Mouse (Mus musculus): ENCODE measurements around the gene Trnau1ap. TPM values are rescaled to one million over a fixed set of nuclear protein-coding genes. Genes with fewer than 3 reads are reported as not detected.

Trnau1ap gene
- polyA plus RNA-seq, 1 experiment from 2014 or later, result 78.0 TPM

DNA sequence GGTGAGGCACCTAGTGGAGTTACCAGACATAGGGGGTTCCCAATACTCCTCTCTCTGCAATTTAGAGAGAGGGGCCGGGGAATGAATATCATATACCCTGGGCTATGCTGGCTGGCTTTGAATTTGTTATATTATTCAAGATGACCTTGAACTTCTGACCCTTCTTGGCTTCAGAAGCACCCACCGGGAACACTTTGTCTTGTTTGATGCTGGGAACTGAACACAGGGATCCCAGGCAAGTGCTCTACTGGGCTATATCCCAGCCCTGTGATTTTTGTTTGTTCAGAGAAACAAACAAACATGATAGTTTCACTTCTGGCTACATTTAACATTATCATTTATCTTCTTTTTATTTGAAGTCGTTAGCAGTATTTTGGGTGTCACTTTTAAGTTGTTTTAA, 26.1 kb upstream of the Trnau1ap start:
- Histone ChIP-seq H3K9ac (ENCODE audit: low read length) (no peak overlapping the region), H3K27me3 (ENCODE audit: control insufficient read depth, insufficient read depth, low read length) (no peaks in the 10 kb centered on the region), H3K27ac (ENCODE audit: low read depth, low read length) (no peak overlapping the region), H3K36me3 (ENCODE audit: control insufficient read depth, insufficient read depth, low read length) (peaks cover 15% of the 10 kb centered on the region), H3K4me1 (ENCODE audit: control insufficient read depth, insufficient read depth, low read length) (peaks cover 6% of the 10 kb centered on the region), H3K4me2 (no peak overlapping the region), H3K4me3 (ENCODE audit: low read depth, low read length) (no peak overlapping the region), H3K9me3 (ENCODE audit: control insufficient read depth, low read length) (no peaks in the 10 kb centered on the region)
- DNase-seq (ENCODE audit: low spot score, missing footprints) (no peak), ATAC-seq (ENCODE audit: low FRiP score) (no peak)
- 87% methylated on average over 3 of the region's 3 CpGs for WGBS

DNA sequence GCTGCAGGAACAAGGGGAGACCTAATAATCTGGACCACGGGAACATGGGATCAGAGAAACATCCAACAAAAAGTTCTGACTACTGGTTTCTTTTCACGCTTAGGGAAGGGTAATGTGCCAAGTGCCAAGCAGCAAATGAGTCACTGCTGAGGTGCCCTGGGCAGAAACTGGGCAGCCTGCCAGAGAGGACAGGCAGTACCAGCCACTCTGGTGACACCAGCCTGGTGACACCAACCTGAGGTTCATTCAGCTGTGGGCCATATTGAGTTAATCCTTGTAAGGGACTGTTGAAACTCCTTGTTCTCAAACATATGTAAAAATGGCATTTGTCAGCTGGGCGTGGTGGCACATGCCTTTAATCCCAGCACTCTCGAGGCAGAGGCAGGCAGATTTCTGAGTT, 25.2 kb upstream of the Trnau1ap start:
- H3K4me1 ChIP-seq (ENCODE audit: control insufficient read depth, insufficient read depth, low read length), result peaks cover 6% of the 10 kb centered on the region
- H3K27me3 ChIP-seq (ENCODE audit: control insufficient read depth, insufficient read depth, low read length), result no peaks in the 10 kb centered on the region
- H3K4me2 ChIP-seq, result no peak overlapping the region
- H3K4me3 ChIP-seq (ENCODE audit: low read depth, low read length), result no peak overlapping the region
- DNase-seq (ENCODE audit: low spot score, missing footprints) (no peak), ATAC-seq (ENCODE audit: low FRiP score) (no peak)
- no peak overlapping the region for H3K9ac ChIP-seq (ENCODE audit: low read length)
- H3K27ac ChIP-seq (ENCODE audit: low read depth, low read length), result no peak overlapping the region
- no peaks in the 10 kb centered on the region for H3K9me3 ChIP-seq (ENCODE audit: control insufficient read depth, low read length)
- peaks cover 10% of the 10 kb centered on the region for H3K36me3 ChIP-seq (ENCODE audit: control insufficient read depth, insufficient read depth, low read length)
- WGBS, result 92% methylated on average over 4 of the region's 4 CpGs

DNA sequence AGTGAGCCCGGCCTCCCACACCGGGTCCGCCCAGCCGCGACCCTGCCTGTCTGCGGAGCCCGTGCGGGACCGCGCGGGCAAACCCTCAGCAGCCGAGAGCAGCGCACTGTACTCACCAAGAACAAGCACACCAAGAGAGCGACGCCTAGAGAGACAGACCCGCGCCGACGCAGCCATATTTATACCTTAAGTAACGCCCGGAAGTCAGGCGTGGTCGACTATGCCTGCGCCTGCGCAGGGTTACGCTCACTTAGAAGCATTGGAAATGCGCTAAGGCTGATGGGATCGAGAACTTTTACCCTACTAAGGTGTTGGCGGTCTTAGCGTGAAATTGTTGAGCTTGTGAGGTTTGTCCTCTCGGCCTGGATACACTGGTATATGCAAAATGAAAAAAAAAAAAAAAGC, 24.1 kb upstream of the Trnau1ap start, which contains the start of gene Rcc1:
Rcc1 (minus strand) TSS at position 125 of the 405 bp plus-strand sequence.
- Histone ChIP-seq H3K4me3 (ENCODE audit: low read depth, low read length) (peak within 1 kb of the TSS; percentile 83), H3K9me3 (ENCODE audit: control insufficient read depth, low read length) (no peaks in the 10 kb centered on the region), H3K4me2 (peak within 1 kb of the TSS; percentile 84), H3K27ac (ENCODE audit: low read depth, low read length) (peak within 1 kb of the TSS; percentile 88), H3K27me3 (ENCODE audit: control insufficient read depth, insufficient read depth, low read length) (no peaks in the 10 kb centered on the region), H3K9ac (ENCODE audit: low read length) (peak within 1 kb of the TSS; percentile 89), H3K36me3 (ENCODE audit: control insufficient read depth, insufficient read depth, low read length) (peaks cover 7% of the 10 kb centered on the region), H3K4me1 (ENCODE audit: control insufficient read depth, insufficient read depth, low read length) (peaks cover 6% of the 10 kb centered on the region)
- under 1% methylated on average over 31 of the region's 31 CpGs for WGBS
- peak; percentile 98 for DNase-seq (ENCODE audit: low spot score, missing footprints)
- ATAC-seq (ENCODE audit: low FRiP score), result peak; percentile 90

DNA sequence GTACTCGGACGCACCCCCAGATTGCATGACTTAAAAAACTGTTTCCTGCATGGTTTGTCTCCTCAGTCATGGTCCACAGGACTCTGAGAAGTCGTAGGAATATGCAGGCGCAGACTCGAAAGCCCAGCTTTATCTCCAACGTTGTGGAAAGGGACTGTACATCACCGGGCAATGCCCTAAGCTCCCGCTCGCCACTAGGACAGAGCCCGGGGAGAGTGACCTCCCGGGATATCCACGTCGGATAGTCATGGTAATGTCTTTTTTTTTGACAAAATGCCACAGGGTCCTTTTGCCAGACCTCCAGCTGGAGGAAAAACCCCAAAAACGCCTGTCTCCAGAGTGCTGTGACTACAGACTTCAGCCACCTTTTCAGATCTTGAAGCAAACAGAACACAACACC, 23.4 kb upstream of the Trnau1ap start:
- H3K27ac ChIP-seq (ENCODE audit: low read depth, low read length), result peak overlapping the region; percentile 88
- DNase-seq (ENCODE audit: low spot score, missing footprints) (peak; percentile 92), ATAC-seq (ENCODE audit: low FRiP score) (no peak)
- peaks cover 7% of the 10 kb centered on the region for H3K4me1 ChIP-seq (ENCODE audit: control insufficient read depth, insufficient read depth, low read length)
- peak overlapping the region; percentile 83 for H3K4me3 ChIP-seq (ENCODE audit: low read depth, low read length)
- 0% methylated on average over 14 of the region's 14 CpGs for WGBS
- H3K9ac ChIP-seq (ENCODE audit: low read length), result peak overlapping the region; percentile 89
- H3K36me3 ChIP-seq (ENCODE audit: control insufficient read depth, insufficient read depth, low read length), result peaks cover 7% of the 10 kb centered on the region
- no peaks in the 10 kb centered on the region for H3K27me3 ChIP-seq (ENCODE audit: control insufficient read depth, insufficient read depth, low read length)
- no peaks in the 10 kb centered on the region for H3K9me3 ChIP-seq (ENCODE audit: control insufficient read depth, low read length)
- H3K4me2 ChIP-seq, result peak overlapping the region; percentile 84

DNA sequence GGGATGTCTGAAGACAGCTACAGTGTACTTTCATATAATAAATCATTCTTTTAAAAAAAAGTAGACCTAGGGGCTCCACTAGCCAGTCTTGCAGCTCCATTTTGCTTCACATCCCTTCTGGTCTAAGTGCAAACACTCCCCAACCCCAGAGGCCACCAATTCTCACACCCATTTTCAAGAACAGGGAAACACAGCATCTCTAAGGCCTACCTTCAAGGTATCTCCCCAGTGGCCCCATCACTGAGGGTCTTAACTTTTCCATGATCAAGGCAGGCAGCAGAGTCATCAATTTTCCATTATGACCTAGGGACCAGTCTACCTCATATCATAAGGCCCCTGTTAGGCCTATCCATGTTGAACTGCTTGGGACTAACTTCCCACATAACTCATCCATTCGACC, 22.1 kb upstream of the Trnau1ap start:
- WGBS, result 28% methylated on average over 1 of the region's 1 CpGs
- no peak overlapping the region for H3K4me3 ChIP-seq (ENCODE audit: low read depth, low read length)
- DNase-seq (ENCODE audit: low spot score, missing footprints) (peak; percentile 70), ATAC-seq (ENCODE audit: low FRiP score) (no peak)
- H3K9me3 ChIP-seq (ENCODE audit: control insufficient read depth, low read length), result no peaks in the 10 kb centered on the region
- H3K27ac ChIP-seq (ENCODE audit: low read depth, low read length), result no peak overlapping the region
- peaks cover 9% of the 10 kb centered on the region for H3K4me1 ChIP-seq (ENCODE audit: control insufficient read depth, insufficient read depth, low read length)
- H3K9ac ChIP-seq (ENCODE audit: low read length), result no peak overlapping the region
- no peak overlapping the region for H3K4me2 ChIP-seq
- H3K27me3 ChIP-seq (ENCODE audit: control insufficient read depth, insufficient read depth, low read length), result no peaks in the 10 kb centered on the region
- 0 out of 2 replicates have a peak, but pooled peaks cover 3% of the 10 kb centered on the region for H3K36me3 ChIP-seq (ENCODE audit: control insufficient read depth, insufficient read depth, low read length)

DNA sequence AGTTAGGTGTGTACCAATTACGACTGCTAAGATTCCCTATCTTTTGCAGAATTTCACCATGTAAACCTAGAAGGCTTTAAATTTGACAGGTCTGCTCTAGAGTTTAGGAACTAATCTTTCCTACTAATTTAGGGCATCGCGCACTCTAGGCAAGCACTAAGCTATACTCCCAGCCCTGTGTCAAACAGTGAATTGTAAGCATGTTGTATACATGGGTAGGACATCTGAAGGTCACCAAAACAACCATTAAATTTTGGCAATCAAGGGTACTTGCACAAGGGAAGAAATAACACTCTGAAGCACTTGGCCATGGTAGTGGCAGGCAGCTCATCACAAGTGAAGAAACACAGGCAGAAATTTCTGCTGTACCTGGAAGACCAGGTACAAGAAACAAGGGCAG, 21.5 kb upstream of the Trnau1ap start:
- no peak for ATAC-seq (ENCODE audit: low FRiP score)
- H3K4me1 ChIP-seq (ENCODE audit: control insufficient read depth, insufficient read depth, low read length), result peaks cover 9% of the 10 kb centered on the region
- no peaks in the 10 kb centered on the region for H3K9me3 ChIP-seq (ENCODE audit: control insufficient read depth, low read length)
- H3K27me3 ChIP-seq (ENCODE audit: control insufficient read depth, insufficient read depth, low read length), result no peaks in the 10 kb centered on the region
- no peak for DNase-seq (ENCODE audit: low spot score, missing footprints)
- 0 out of 2 replicates have a peak, but pooled peaks cover 3% of the 10 kb centered on the region for H3K36me3 ChIP-seq (ENCODE audit: control insufficient read depth, insufficient read depth, low read length)
- H3K4me3 ChIP-seq (ENCODE audit: low read depth, low read length), result no peak overlapping the region
- no peak overlapping the region for H3K4me2 ChIP-seq
- no peak overlapping the region for H3K9ac ChIP-seq (ENCODE audit: low read length)
- WGBS, result 63% methylated on average over 3 of the region's 3 CpGs
- H3K27ac ChIP-seq (ENCODE audit: low read depth, low read length), result no peak overlapping the region

DNA sequence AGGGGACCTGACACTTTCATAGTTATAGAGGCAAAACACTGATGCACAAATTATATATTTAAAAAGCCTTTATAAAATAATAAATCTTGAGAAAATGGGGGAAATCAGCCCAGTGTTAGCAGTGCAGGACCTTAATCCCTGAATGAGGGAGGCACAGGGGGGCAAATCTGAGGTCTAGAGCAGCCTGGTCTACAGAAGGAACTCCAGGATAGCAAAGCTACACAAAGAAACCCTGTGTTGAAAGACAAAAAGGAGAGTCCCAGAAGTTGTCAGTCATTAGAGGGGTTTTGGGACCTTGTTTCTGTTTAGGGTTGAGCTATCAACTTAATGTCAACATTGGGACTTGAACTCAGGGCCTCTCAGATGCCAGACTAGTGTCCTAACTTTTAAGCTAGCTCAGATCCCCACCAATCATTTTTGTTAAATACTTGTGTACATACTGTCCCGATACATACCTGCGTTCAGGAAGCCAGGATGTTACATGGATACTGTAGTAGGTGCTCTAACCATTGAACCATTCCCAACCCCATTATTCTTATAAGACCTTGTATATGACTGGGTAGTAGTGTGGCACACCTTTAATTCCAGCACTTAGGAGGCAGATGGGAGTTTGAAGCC, 20.9 kb upstream of the Trnau1ap start:
- H3K9ac ChIP-seq (ENCODE audit: low read length), result no peak overlapping the region
- H3K9me3 ChIP-seq (ENCODE audit: control insufficient read depth, low read length), result no peaks in the 10 kb centered on the region
- DNase-seq (ENCODE audit: low spot score, missing footprints) (peak; percentile 53), ATAC-seq (ENCODE audit: low FRiP score) (no peak)
- no peak overlapping the region for H3K4me3 ChIP-seq (ENCODE audit: low read depth, low read length)
- H3K27me3 ChIP-seq (ENCODE audit: control insufficient read depth, insufficient read depth, low read length), result no peaks in the 10 kb centered on the region
- no peak overlapping the region for H3K27ac ChIP-seq (ENCODE audit: low read depth, low read length)
- peaks cover 9% of the 10 kb centered on the region for H3K4me1 ChIP-seq (ENCODE audit: control insufficient read depth, insufficient read depth, low read length)
- H3K4me2 ChIP-seq, result no peak overlapping the region
- 35% methylated on average over 2 of the region's 2 CpGs for WGBS
- H3K36me3 ChIP-seq (ENCODE audit: control insufficient read depth, insufficient read depth, low read length), result 0 out of 2 replicates have a peak, but pooled peaks cover 3% of the 10 kb centered on the region

DNA sequence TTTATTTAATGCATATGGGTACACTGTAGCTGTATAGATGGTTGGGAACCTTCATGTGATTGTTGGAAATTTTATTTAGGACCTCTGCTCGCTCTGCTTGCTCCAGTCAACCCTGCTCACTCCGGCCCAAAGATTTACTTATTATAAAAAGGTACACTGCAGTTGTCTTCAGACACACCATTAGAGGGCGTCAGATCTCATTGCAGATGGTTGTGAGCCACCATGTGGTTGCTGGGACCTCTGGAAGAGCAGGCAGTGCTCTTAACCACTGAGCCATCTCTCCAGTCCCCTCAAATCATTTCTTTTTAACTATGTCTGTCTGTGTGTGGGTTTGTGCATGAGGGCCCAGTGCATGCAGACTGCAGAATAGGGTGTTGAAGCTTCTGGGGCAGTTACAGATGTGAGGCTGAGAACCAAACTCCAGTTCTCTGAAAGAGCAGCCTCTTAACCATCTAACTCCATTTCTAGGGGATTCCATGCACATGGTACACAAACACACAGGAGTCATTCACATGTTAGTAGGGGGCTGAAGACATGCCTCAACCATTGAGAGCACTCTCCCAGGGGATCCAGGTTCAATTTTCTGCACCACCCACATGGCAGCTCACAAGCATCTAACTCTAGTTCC, 20.3 kb upstream of the Trnau1ap start:
- H3K9ac ChIP-seq (ENCODE audit: low read length), result no peak overlapping the region
- no peaks in the 10 kb centered on the region for H3K9me3 ChIP-seq (ENCODE audit: control insufficient read depth, low read length)
- DNase-seq (ENCODE audit: low spot score, missing footprints) (no peak), ATAC-seq (ENCODE audit: low FRiP score) (no peak)
- 0 out of 2 replicates have a peak, but pooled peaks cover 3% of the 10 kb centered on the region for H3K36me3 ChIP-seq (ENCODE audit: control insufficient read depth, insufficient read depth, low read length)
- H3K4me2 ChIP-seq, result no peak overlapping the region
- H3K27ac ChIP-seq (ENCODE audit: low read depth, low read length), result no peak overlapping the region
- WGBS, result 63% methylated on average over 3 of the region's 3 CpGs
- no peaks in the 10 kb centered on the region for H3K27me3 ChIP-seq (ENCODE audit: control insufficient read depth, insufficient read depth, low read length)
- H3K4me3 ChIP-seq (ENCODE audit: low read depth, low read length), result no peak overlapping the region
- peaks cover 12% of the 10 kb centered on the region for H3K4me1 ChIP-seq (ENCODE audit: control insufficient read depth, insufficient read depth, low read length)

DNA sequence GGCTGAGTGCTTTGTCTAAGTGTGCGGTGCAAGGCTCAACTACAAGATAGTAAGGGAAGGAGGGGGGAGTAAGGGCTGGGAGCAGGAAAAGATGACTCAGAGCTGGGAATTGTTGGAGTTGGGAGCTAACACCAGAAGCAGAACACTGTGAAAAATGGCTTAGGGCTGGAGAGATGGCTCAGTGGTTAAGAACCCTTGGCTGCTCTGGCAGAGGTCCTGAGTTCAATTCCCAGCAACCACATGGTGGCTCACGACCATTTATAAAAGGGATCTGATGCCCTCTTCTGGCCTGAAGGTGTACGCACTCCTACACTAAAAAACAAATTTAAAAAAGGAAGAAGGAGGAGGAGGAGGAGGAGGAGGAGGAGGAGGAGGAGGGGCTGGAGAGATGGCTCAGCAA, 17.3 kb upstream of the Trnau1ap start:
- DNase-seq (ENCODE audit: low spot score, missing footprints), result no peak

More for the DNA sequence above, 17.3 kb upstream of the Trnau1ap start:
- peaks cover 18% of the 10 kb centered on the region for H3K4me1 ChIP-seq (ENCODE audit: control insufficient read depth, insufficient read depth, low read length)
- 54% methylated on average over 3 of the region's 3 CpGs for WGBS
- ATAC-seq (ENCODE audit: low FRiP score), result no peak
- H3K9ac ChIP-seq (ENCODE audit: low read length), result no peak overlapping the region
- no peaks in the 10 kb centered on the region for H3K27me3 ChIP-seq (ENCODE audit: control insufficient read depth, insufficient read depth, low read length)
- H3K36me3 ChIP-seq (ENCODE audit: control insufficient read depth, insufficient read depth, low read length), result 0 out of 2 replicates have a peak, but pooled peaks cover 3% of the 10 kb centered on the region
- no peak overlapping the region for H3K4me3 ChIP-seq (ENCODE audit: low read depth, low read length)
- H3K27ac ChIP-seq (ENCODE audit: low read depth, low read length), result no peak overlapping the region
- H3K4me2 ChIP-seq, result no peak overlapping the region
- H3K9me3 ChIP-seq (ENCODE audit: control insufficient read depth, low read length), result no peaks in the 10 kb centered on the region
